Mouse (Mus musculus) midbrain, embryonic 16.5 days (tissue): ENCODE measurements at regions not wholly inside any gene's neighbourhood (a gene's known extent, or its start where the extent isn't known, plus 50 kb on each side); places are given as distances from the start of the nearest gene placed in this dataset.

ENCODE experiments used
- ATAC-seq: fragments of 200-750 bp; cut with Nextera tagmentation; 2 replicates; pipeline ENCODE4 v1.8.0; 2017; ENCODE audit warnings: moderate TSS enrichment
- H3K27ac ChIP-seq: fragments of 300-500 bp; sonication (generic); 2 replicates; pipeline ENCODE4 v1.5.1; 2014; ENCODE audit warnings: mild to moderate bottlenecking, low read length, mixed read lengths
- H3K27me3 ChIP-seq: fragments of 300-500 bp; sonication (generic); 2 replicates; pipeline ENCODE4 v1.6.1; 2014; ENCODE audit warnings: low read depth, low read length, mixed read lengths; ENCODE audit not compliant: control insufficient read depth, insufficient read depth
- H3K36me3 ChIP-seq: fragments of 300-500 bp; sonication (generic); 2 replicates; pipeline ENCODE4 v1.6.1; 2014; ENCODE audit warnings: mild to moderate bottlenecking, low read length, moderate library complexity, mixed read lengths; ENCODE audit not compliant: control insufficient read depth, insufficient read depth
- H3K4me1 ChIP-seq: fragments of 300-500 bp; sonication (generic); 2 replicates; pipeline ENCODE4 v1.6.1; 2014; ENCODE audit warnings: mild to moderate bottlenecking, low read length, mixed read lengths; ENCODE audit not compliant: control insufficient read depth, insufficient read depth
- H3K4me2 ChIP-seq: fragments of 300-500 bp; sonication (generic); 2 replicates; pipeline ENCODE4 v1.6.1; 2014; ENCODE audit warnings: mild to moderate bottlenecking, low read length, mixed read lengths
- H3K4me3 ChIP-seq: fragments of 300-500 bp; sonication (generic); 2 replicates; pipeline ENCODE4 v1.5.1; 2014; ENCODE audit warnings: low read depth, mild to moderate bottlenecking, low read length, moderate library complexity, mixed read lengths
- H3K9ac ChIP-seq: fragments of 300-500 bp; sonication (generic); 2 replicates; pipeline ENCODE4 v1.6.1; 2014; ENCODE audit warnings: low read depth, low read length, mixed read lengths
- H3K9me3 ChIP-seq: fragments of 300-500 bp; sonication (generic); replicated peaks from 2 replicates; pipeline ENCODE4 v1.6.1; 2014; ENCODE audit warnings: mild to moderate bottlenecking, low read length, mixed read lengths; ENCODE audit not compliant: control insufficient read depth, poor library complexity, severe bottlenecking
- WGBS: fragments of 180-500 bp; shearing (Covaris S2); extraction: QIAGEN DNeasy Blood & Tissue Kit; methylation state at CpG from one replicate; pipeline ENCODE4 v1.1.7; 2014; 5-methylcytosine and 5-hydroxymethylcytosine counted together

DNA sequence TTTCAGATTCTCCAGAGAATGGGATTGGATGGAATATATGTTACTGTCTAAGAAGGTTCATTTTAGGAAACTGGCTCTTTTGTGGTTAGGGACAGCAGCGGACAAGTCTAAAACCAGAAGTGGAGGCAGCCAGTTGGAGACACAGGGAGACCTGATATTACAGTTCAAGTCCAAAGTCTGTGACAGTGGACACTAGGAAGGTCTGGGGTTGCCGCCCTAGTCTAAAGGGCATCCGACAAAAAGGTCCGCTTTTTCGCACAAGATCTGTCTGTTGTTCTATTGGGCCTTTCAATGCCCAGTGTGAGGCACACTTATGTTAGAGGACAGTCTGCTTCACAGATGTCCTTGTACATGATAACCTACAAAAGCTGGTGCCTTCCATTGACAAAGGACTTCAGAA lies 152.9 kb upstream of the Mpped2 start:
- no peaks in the 10 kb centered on the region for H3K36me3 ChIP-seq
- H3K27ac ChIP-seq: no peak overlapping the region
- H3K4me1 ChIP-seq: no peaks in the 10 kb centered on the region
- no peak overlapping the region for H3K4me2 ChIP-seq
- H3K27me3 ChIP-seq: no peaks in the 10 kb centered on the region
- 96% methylated on average over 5 of the region's 5 CpGs for WGBS
- H3K9ac ChIP-seq: no peak overlapping the region
- H3K9me3 ChIP-seq: no peaks in the 10 kb centered on the region
- H3K4me3 ChIP-seq: no peak overlapping the region
- ATAC-seq: no peak

DNA sequence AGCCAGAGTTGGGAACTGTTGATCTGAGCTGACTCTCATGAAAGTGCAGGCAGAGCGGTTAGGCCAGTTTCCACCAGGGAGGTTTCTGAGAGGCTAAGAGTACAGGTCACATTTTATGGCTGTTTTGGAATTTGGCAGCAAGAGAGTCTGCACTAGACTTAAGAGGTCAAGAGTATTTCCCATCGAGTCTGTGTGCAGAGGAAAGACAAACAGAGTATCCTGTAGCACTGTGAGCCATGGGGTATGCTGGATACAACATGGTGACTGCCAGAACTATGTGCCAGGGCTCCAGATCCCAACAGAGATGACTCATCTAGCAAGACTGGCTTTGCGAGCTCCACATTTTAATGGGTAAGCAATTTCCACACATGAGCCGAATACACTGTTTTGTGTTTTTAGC lies 146.0 kb upstream of the Mpped2 start:
- WGBS: 88% methylated on average over 4 of the region's 4 CpGs
- H3K36me3 ChIP-seq: no peaks in the 10 kb centered on the region
- ATAC-seq: no peak

DNA sequence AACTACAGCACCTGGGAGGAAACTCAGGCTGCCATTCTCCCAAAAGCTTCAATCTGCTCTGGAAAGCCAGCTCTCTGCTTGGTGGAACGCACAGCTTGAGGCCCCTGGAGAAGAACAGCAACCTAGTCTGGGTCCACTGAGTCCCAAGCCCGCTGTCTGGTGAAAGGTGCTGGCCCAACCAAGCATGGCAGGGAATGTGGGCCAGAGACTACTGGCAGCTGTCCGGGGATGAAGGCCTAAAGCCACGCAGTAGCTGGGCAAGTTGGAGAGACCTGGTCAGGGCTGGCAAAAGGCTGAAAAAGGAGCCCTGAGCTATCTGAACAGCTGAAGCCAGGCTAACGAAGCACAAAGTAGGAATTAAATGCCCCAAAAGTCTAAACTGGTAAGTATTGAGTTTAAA lies 139.4 kb upstream of the Mpped2 start:
- Histone ChIP-seq H3K27me3 (no peaks in the 10 kb centered on the region), H3K27ac (no peak overlapping the region), H3K36me3 (no peaks in the 10 kb centered on the region), H3K9ac (no peak overlapping the region), H3K4me3 (no peak overlapping the region), H3K4me1 (no peaks in the 10 kb centered on the region), H3K4me2 (no peak overlapping the region), H3K9me3 (no peaks in the 10 kb centered on the region)
- 61% methylated on average over 5 of the region's 5 CpGs for WGBS
- no peak for ATAC-seq

More for the DNA sequence above, 146.0 kb upstream of the Mpped2 start:
- Histone ChIP-seq H3K9me3 (no peaks in the 10 kb centered on the region), H3K27me3 (no peaks in the 10 kb centered on the region), H3K27ac (no peak overlapping the region), H3K4me2 (no peak overlapping the region), H3K4me3 (no peak overlapping the region), H3K4me1 (no peaks in the 10 kb centered on the region), H3K9ac (no peak overlapping the region)

DNA sequence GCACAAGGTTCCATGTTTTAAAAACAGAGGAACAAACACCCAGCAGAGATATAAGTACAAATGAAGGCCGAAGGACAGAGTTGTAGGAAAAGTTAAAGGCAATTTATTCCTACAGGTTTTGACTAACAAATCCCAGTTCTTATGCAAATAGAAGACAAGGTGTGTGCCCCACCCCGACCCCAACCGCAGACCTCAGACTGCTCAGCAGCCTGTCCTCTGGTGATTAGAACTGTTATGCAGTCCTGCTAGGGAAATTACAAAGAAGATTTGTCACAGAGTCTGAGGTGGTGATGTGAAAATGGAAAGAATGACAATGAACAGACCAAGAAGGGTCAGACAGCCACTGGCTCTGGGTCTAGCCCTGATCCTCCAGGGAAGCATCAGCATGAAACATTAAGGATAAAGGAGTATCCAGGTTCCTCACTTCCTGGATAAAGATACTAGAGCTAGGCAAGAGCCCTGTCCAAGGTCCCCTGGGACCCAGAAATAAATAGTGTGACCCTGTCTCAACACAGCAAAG lies 131.4 kb upstream of the Mpped2 start:
- no peak overlapping the region for H3K27ac ChIP-seq
- H3K9ac ChIP-seq: no peak overlapping the region
- H3K4me3 ChIP-seq: no peak overlapping the region
- H3K36me3 ChIP-seq: no peaks in the 10 kb centered on the region
- no peaks in the 10 kb centered on the region for H3K4me1 ChIP-seq
- 78% methylated on average over 3 of the region's 3 CpGs for WGBS
- H3K27me3 ChIP-seq: no peaks in the 10 kb centered on the region
- H3K9me3 ChIP-seq: no peaks in the 10 kb centered on the region; the same call in 1 of the 2 replicates
- ATAC-seq: no peak
- no peak overlapping the region for H3K4me2 ChIP-seq

DNA sequence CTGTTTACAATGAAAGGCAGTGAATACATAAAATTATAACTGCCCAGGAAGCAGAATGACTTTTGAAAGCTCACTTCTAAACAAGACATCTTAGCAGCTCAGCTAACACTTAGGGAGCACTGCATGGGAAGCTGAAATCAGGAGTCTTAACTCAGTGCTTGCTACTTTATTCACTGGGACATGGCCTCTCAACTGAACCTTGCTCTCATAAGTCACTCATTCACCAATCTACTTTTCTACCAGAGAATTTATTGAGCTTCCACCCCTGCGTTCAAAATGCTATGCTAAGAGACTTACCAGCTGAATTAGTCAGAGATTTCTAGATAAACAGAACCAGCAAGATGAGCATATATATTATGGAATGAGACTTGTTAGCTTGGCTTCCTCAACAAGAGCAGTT lies 122.8 kb upstream of the Mpped2 start:
- H3K9ac ChIP-seq: no peak overlapping the region
- H3K4me2 ChIP-seq: no peak overlapping the region
- H3K36me3 ChIP-seq: no peaks in the 10 kb centered on the region
- H3K27ac ChIP-seq: no peak overlapping the region
- no peak for ATAC-seq
- no peaks in the 10 kb centered on the region for H3K9me3 ChIP-seq
- WGBS: 94% methylated on average over 1 of the region's 1 CpGs
- no peaks in the 10 kb centered on the region for H3K27me3 ChIP-seq
- no peaks in the 10 kb centered on the region for H3K4me1 ChIP-seq
- no peak overlapping the region for H3K4me3 ChIP-seq

DNA sequence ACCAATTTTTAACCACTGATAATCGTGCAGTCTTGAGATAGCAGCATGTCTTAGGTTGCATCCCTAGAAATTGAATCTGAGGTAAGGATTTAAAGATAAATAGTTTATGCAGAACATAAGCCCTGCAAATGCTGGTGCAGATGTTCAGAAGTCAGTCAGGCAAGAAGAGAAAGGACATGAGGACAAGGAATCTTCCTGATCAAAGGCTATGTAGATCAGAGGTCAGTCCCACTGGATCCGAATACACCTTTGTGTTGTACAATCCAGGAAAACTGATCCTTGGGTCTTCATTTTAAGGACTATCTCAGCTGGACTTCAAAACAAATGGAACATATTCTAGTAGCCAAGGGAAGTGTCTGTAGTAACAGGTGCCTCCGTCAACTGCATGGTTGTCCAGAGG lies 121.7 kb upstream of the Mpped2 start:
- Histone ChIP-seq H3K4me3 (no peak overlapping the region), H3K4me1 (no peaks in the 10 kb centered on the region), H3K9me3 (no peaks in the 10 kb centered on the region), H3K27ac (no peak overlapping the region), H3K27me3 (no peaks in the 10 kb centered on the region), H3K4me2 (no peak overlapping the region), H3K36me3 (no peaks in the 10 kb centered on the region), H3K9ac (no peak overlapping the region)
- 94% methylated on average over 3 of the region's 3 CpGs for WGBS
- no peak for ATAC-seq

DNA sequence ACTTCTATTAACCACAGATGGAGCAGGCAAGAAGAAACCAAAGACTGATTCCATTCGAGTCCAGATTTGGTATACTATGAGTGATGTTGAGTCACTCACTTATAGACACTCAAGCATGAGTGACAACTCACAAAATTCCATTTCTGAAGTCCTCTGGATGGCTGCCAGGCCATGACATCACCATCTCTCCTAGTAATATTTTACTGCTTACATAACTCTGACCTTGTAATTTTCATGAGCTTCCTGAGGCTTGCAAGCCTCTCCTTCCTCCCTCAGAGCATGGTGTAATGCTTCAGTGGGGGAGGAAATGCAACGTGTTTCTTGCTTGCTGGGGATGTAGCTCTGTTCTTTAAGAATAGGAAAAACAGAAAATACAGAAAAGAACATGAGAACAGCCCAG lies 121.2 kb upstream of the Mpped2 start:
- H3K9ac ChIP-seq: no peak overlapping the region
- ATAC-seq: no peak
- no peak overlapping the region for H3K27ac ChIP-seq
- no peaks in the 10 kb centered on the region for H3K36me3 ChIP-seq
- WGBS: 64% methylated on average over 2 of the region's 2 CpGs
- H3K4me2 ChIP-seq: no peak overlapping the region
- H3K4me1 ChIP-seq: no peaks in the 10 kb centered on the region
- H3K4me3 ChIP-seq: no peak overlapping the region
- no peaks in the 10 kb centered on the region for H3K9me3 ChIP-seq
- H3K27me3 ChIP-seq: no peaks in the 10 kb centered on the region

DNA sequence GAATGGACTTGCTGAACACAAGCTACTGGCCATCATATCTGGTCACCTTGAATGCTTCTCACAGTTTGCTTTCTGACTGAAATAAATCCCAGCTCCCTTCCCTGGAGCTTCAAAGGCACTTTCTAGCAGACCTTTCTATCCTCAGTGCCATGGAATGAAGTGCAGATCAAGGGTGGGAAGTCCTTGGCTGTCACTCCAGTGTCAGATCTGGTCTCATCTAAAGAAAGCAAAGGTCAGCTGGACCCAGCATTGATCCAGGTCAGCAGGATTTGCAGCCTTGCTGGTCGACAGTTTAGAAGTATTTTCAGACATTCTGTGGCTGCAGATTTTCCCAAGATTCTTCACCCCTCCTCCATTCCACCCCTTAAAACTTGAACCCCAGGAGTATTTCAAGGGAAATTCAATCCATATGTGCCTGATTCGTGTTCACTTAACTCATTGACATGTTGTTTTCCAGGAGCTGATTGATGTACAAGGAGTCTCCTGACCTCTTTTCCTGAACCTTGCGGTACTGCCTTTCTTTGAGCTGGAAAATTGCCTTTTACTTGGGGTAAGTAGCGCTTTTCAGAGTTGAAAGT lies 116.2 kb upstream of the Mpped2 start:
- H3K27ac ChIP-seq: no peak overlapping the region
- H3K36me3 ChIP-seq: no peaks in the 10 kb centered on the region
- no peaks in the 10 kb centered on the region for H3K4me1 ChIP-seq
- no peak overlapping the region for H3K9ac ChIP-seq
- ATAC-seq: no peak
- no peak overlapping the region for H3K4me2 ChIP-seq
- H3K4me3 ChIP-seq: no peak overlapping the region
- 64% methylated on average over 4 of the region's 4 CpGs for WGBS
- H3K27me3 ChIP-seq: no peaks in the 10 kb centered on the region
- H3K9me3 ChIP-seq: no peaks in the 10 kb centered on the region

DNA sequence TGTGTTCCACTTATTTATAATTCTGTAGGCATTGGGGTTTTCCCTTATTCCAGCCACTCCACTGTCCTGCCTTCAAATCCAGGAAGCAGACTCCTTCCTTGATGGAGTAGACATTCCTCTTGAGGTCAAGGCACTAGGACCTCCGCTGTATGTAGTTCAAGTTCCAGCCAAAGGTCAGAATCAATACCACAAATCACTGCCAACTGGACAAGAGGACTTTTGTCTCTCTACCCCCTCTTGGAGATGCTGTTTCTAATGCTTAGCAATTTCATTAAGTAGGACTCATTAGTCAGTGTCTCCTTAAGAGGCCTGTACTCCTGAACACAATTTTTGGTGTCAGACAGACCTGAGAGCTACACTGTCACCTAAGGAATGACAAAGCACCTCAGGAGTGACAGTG lies 115.0 kb upstream of the Mpped2 start:
- Histone ChIP-seq H3K36me3 (no peaks in the 10 kb centered on the region), H3K4me1 (no peaks in the 10 kb centered on the region), H3K9ac (no peak overlapping the region), H3K9me3 (no peaks in the 10 kb centered on the region), H3K27me3 (no peaks in the 10 kb centered on the region), H3K4me2 (no peak overlapping the region), H3K4me3 (no peak overlapping the region), H3K27ac (no peak overlapping the region)
- ATAC-seq: no peak
- 89% methylated on average over 1 of the region's 1 CpGs for WGBS
